Comparison of ENCODE assay signal across 19 mouse cellular contexts in genomic region chr17:48272158-48272557, GRCm38 (mm10). TPM values are rescaled to one million over a fixed set of nuclear protein-coding genes. Genes with fewer than 3 reads are reported as not detected.
A peak's percentile ranks its signal among the peaks of the same experiment; 100 is the strongest.
DNase-seq lines count a peak whose midpoint lies in the region; ATAC-seq lines count a peak whose summit lies in the region.
"Had no signal": no experiment of that assay in that cellular context is flagged by ENCODE, and none has a peak within 500 bp of the region (broad histone marks: within the 10 kb centered on the region; RNA-seq: fewer than 3 reads in every experiment).

No protein-coding gene starts in this region.

- no peaks in the 10 kb centered on the region for H3K27me3 ChIP-seq in heart, embryonic 12.5 days (replicated peaks)
- no peaks in the 10 kb centered on the region for H3K27me3 ChIP-seq in liver, embryonic 11.5 days (replicated peaks; ENCODE audit: control insufficient read depth, insufficient read depth, low read length)
- H3K27me3 ChIP-seq: forebrain, embryonic 13.5 days had no signal

- H3K4me2 ChIP-seq in heart, embryonic 12.5 days: peak overlapping the region; percentile 34; the same call in 1 of the 2 replicates
- H3K4me2 ChIP-seq in liver, embryonic 11.5 days: peak overlapping the region; percentile 58
- H3K4me2 ChIP-seq: forebrain, embryonic 13.5 days had no signal

- 0 out of 2 replicates have a peak, but pooled peaks cover 5% of the 10 kb centered on the region for H3K4me1 ChIP-seq in heart, embryonic 12.5 days (replicated peaks)
- H3K4me1 ChIP-seq in liver, embryonic 11.5 days (replicated peaks; ENCODE audit: control insufficient read depth, insufficient read depth, low read length): peaks cover 22% of the 10 kb centered on the region
- H3K4me1 ChIP-seq: forebrain, embryonic 13.5 days; midbrain, embryonic 10.5 days had no signal

- H3K9ac ChIP-seq in heart, embryonic 12.5 days: no peak overlapping the region
- peak overlapping the region; percentile 20; the same call in 1 of the 2 replicates for H3K9ac ChIP-seq in liver, embryonic 11.5 days (ENCODE audit: low read depth, low read length)
- H3K9ac ChIP-seq: forebrain, embryonic 13.5 days had no signal

- ATAC-seq in heart, embryonic 12.5 days (ENCODE audit: insufficient number of reproducible peaks, low FRiP score): peak; percentile 89
- ATAC-seq in liver, embryonic 11.5 days (replicated peaks; ENCODE audit: low FRiP score): peak; percentile 89
- ATAC-seq: activated CD4-positive, CD25-positive, alpha-beta regulatory T cell, adult 4 months; forebrain, embryonic 13.5 days had no signal

- no peak for DNase-seq in heart, postnatal 36 days
- DNase-seq in c-Kit-positive CD71-positive TER-119-negative erythroid progenitor cells, embryonic 14.5 days (ENCODE audit: low read depth): peak; percentile 84
- peak; percentile 64 for DNase-seq in liver, embryonic 11.5 days (ENCODE audit: low spot score)
- peak; percentile 77 to 81 for DNase-seq in spleen, postnatal 10 days (ENCODE audit: low spot score in 2 of 2)
- no peak for DNase-seq in urinary bladder, postnatal 36 days (ENCODE audit: low spot score in 2 of 2)
- DNase-seq in frontal cortex, postnatal 36 days (ENCODE audit: low spot score in 2 of 2): no peak
- DNase-seq in layer of hippocampus, adult 9-10 months (ENCODE audit: low spot score): no peak
- DNase-seq: B cell, adult 2 months; cerebellum, adult 9-11 months; heart, postnatal 4 days; lung, adult 18-20 months had no signal

- intact Hi-C loops in heart, postnatal 36 days (cut with DNase I): no loop called here

- no peak overlapping the region for H3K4me3 ChIP-seq in heart, embryonic 12.5 days
- peak overlapping the region; percentile 20 for H3K4me3 ChIP-seq in liver, embryonic 11.5 days (ENCODE audit: low read depth, low read length)
- H3K4me3 ChIP-seq: forebrain, embryonic 13.5 days; midbrain, embryonic 10.5 days had no signal

- WGBS in heart, embryonic 12.5 days: 28% methylated on average over 5 of the region's 5 CpGs
- WGBS in liver, embryonic 11.5 days: 31% methylated on average over 5 of the region's 5 CpGs

- H3K27ac ChIP-seq in heart, embryonic 12.5 days (ENCODE audit: poor library complexity, severe bottlenecking): peak overlapping the region; percentile 68
- peak overlapping the region; percentile 82 for H3K27ac ChIP-seq in liver, embryonic 11.5 days (ENCODE audit: low read depth, low read length)
- H3K27ac ChIP-seq: forebrain, embryonic 13.5 days; midbrain, embryonic 10.5 days had no signal

- no peaks in the 10 kb centered on the region for H3K36me3 ChIP-seq in heart, embryonic 12.5 days
- no peaks in the 10 kb centered on the region for H3K36me3 ChIP-seq in liver, embryonic 11.5 days (ENCODE audit: control insufficient read depth, insufficient read depth, low read length)
- H3K36me3 ChIP-seq: midbrain, embryonic 10.5 days had no signal

- H3K9me3 ChIP-seq in heart, embryonic 12.5 days (replicated peaks): no peaks in the 10 kb centered on the region
- H3K9me3 ChIP-seq in liver, embryonic 11.5 days (ENCODE audit: control insufficient read depth, low read length): no peaks in the 10 kb centered on the region
- H3K9me3 ChIP-seq: forebrain, embryonic 13.5 days; midbrain, embryonic 10.5 days had no signal

RNA-seq across cellular contexts. Expression of gene Treml4, which starts 8.1 kb away (rescaled TPM):
- polyA plus RNA-seq in heart, embryonic 12.5 days (2016; fragmentation: Nextera tagmentation; extraction: Ambion mirVana): 0.39 and 0.74 TPM in 2 replicates
- under 1 TPM in 1 of 2 experiments, not detected in 1; 0.19 TPM for total RNA-seq in heart, postnatal 36 days (2021)
- 2.5 and 2.9 TPM in 2 replicates for polyA plus RNA-seq in liver, embryonic 11.5 days (2014; fragmentation: Nextera tagmentation; extraction: Ambion mirVana)
- total RNA-seq: left cerebral cortex, postnatal 10 days had no signal
- polyA plus RNA-seq: embryonic facial prominence, embryonic 11.5 days had no signal

RNA-seq across cellular contexts. Expression of gene Trem3, which starts 24.6 kb away (rescaled TPM):
- polyA plus RNA-seq in heart, embryonic 12.5 days (2016; fragmentation: Nextera tagmentation; extraction: Ambion mirVana): not detected in 2 replicates
- not detected for total RNA-seq in heart, postnatal 36 days (2021)
- 1.4 and 1.9 TPM in 2 replicates for polyA plus RNA-seq in liver, embryonic 11.5 days (2014; fragmentation: Nextera tagmentation; extraction: Ambion mirVana)
- total RNA-seq: ES-E14 had no signal
- polyA plus RNA-seq: activated CD4-positive, CD25-positive, alpha-beta regulatory T cell, adult 4 months; forebrain, embryonic 13.5 days; gonadal fat pad, adult 2 months; midbrain, embryonic 10.5 days had no signal

RNA-seq across cellular contexts. Expression of gene Treml2, which starts 27.1 kb away (rescaled TPM):
- 0.82 and 0.97 TPM in 2 replicates for polyA plus RNA-seq in heart, embryonic 12.5 days (2016; fragmentation: Nextera tagmentation; extraction: Ambion mirVana)
- total RNA-seq in heart, postnatal 36 days (2021): under 1 TPM; 0.58 to 0.62 TPM
- polyA plus RNA-seq in liver, embryonic 11.5 days (2014; fragmentation: Nextera tagmentation; extraction: Ambion mirVana): 3.9 and 4.8 TPM in 2 replicates

RNA-seq across cellular contexts. Expression of gene Trem1, which starts 39.6 kb away (rescaled TPM):
- polyA plus RNA-seq in heart, embryonic 12.5 days (2016; fragmentation: Nextera tagmentation; extraction: Ambion mirVana): 0.08 and 0.22 TPM in 2 replicates
- total RNA-seq in heart, postnatal 36 days (2021): not detected
- polyA plus RNA-seq in liver, embryonic 11.5 days (2014; fragmentation: Nextera tagmentation; extraction: Ambion mirVana): 0.36 and 0.89 TPM in 2 replicates
- total RNA-seq: ES-E14; left cerebral cortex, postnatal 10 days had no signal
- polyA plus RNA-seq: activated CD4-positive, CD25-positive, alpha-beta regulatory T cell, adult 4 months; midbrain, embryonic 10.5 days had no signal

RNA-seq across cellular contexts. Expression of gene B430306N03Rik, which starts 43.8 kb away (rescaled TPM):
- 0.13 and 0.15 TPM in 2 replicates for polyA plus RNA-seq in heart, embryonic 12.5 days (2016; fragmentation: Nextera tagmentation; extraction: Ambion mirVana)
- under 1 TPM; 0.17 to 0.41 TPM for total RNA-seq in heart, postnatal 36 days (2021)
- 1.6 and 1.7 TPM in 2 replicates for polyA plus RNA-seq in liver, embryonic 11.5 days (2014; fragmentation: Nextera tagmentation; extraction: Ambion mirVana)
- total RNA-seq: left cerebral cortex, postnatal 10 days had no signal
- polyA plus RNA-seq: embryonic facial prominence, embryonic 11.5 days had no signal

Comparison
In these comparisons a context has a peak if more than half of its experiments do, and no peak if none do; other contexts are left out.
1. DNase-seq: peak in c-Kit-positive CD71-positive TER-119-negative erythroid progenitor cells, embryonic 14.5 days (single experiment), liver, embryonic 11.5 days (single experiment) and spleen, postnatal 10 days (2 of 2); none in heart, postnatal 36 days (0 of 2), urinary bladder, postnatal 36 days (0 of 2), frontal cortex, postnatal 36 days (0 of 2) and layer of hippocampus, adult 9-10 months (single experiment).